Mouse (Mus musculus) liver, embryonic 11.5 days (tissue): Measurements from ENCODE around the gene Iqcj. TPM values are rescaled to one million over a fixed set of nuclear protein-coding genes. Genes with fewer than 3 reads are reported as not detected.

ENCODE experiments used
- ATAC-seq: fragments of 200-750 bp; cut with Nextera tagmentation; replicated peaks from 2 replicates; pipeline ENCODE4 v1.8.0; 2017; ENCODE audit warnings: moderate number of reproducible peaks, mild to moderate bottlenecking, moderate TSS enrichment, moderate library complexity; ENCODE audit not compliant: low FRiP score
- DNase-seq: peaks from one replicate; pipeline ENCODE4 v3.0.0-alpha.2; 2017; ENCODE audit warnings: low spot score
- H3K27ac ChIP-seq: fragments of 300-500 bp; sonication (generic); 2 replicates; pipeline ENCODE4 v1.5.1; 2014; ENCODE audit warnings: mild to moderate bottlenecking, low read depth, low read length, control low read depth
- H3K27me3 ChIP-seq: fragments of 300-500 bp; sonication (generic); replicated peaks from 2 replicates; pipeline ENCODE4 v1.6.1; 2014; ENCODE audit warnings: low read length, mixed read lengths; ENCODE audit not compliant: control insufficient read depth, insufficient read depth
- H3K36me3 ChIP-seq: fragments of 300-500 bp; sonication (generic); 2 replicates; pipeline ENCODE4 v1.6.1; 2014; ENCODE audit warnings: mild to moderate bottlenecking, low read length, moderate library complexity, mixed read lengths; ENCODE audit not compliant: control insufficient read depth, insufficient read depth
- H3K4me1 ChIP-seq: fragments of 300-500 bp; sonication (generic); replicated peaks from 2 replicates; pipeline ENCODE4 v1.6.1; 2014; ENCODE audit warnings: low read length, mixed read lengths; ENCODE audit not compliant: control insufficient read depth, insufficient read depth
- H3K4me2 ChIP-seq: fragments of 300-500 bp; sonication (generic); 2 replicates; pipeline ENCODE4 v1.6.1; 2014; ENCODE audit warnings: mild to moderate bottlenecking, control low read depth, moderate library complexity
- H3K4me3 ChIP-seq: fragments of 300-500 bp; sonication (generic); 2 replicates; pipeline ENCODE4 v1.5.1; 2014; ENCODE audit warnings: low read depth, low read length, control low read depth
- H3K9ac ChIP-seq: fragments of 300-500 bp; sonication (generic); 2 replicates; pipeline ENCODE4 v1.6.1; 2014; ENCODE audit warnings: low read depth, low read length, control low read depth
- H3K9me3 ChIP-seq: fragments of 300-500 bp; sonication (generic); 2 replicates; pipeline ENCODE4 v1.6.1; 2016; ENCODE audit warnings: low read length, inconsistent platforms, mixed read lengths; ENCODE audit not compliant: control insufficient read depth
- WGBS: fragments of 180-500 bp; shearing (Covaris S2); extraction: QIAGEN DNeasy Blood & Tissue Kit; methylation state at CpG from one replicate; pipeline ENCODE4 v1.1.7; 2014; 5-methylcytosine and 5-hydroxymethylcytosine counted together
- polyA plus RNA-seq: library from polyadenylated mRNA; unstranded; fragments of >200 nt; fragmentation: Nextera tagmentation; extraction: Ambion mirVana; gene quantifications from 2 replicates; pipeline ENCODE4 v1.2.1, GENCODE M21; 2014

The Iqcj gene
- not detected in 2 replicates for polyA plus RNA-seq

GRCm38 (mm10) chr3:67892026-67892705, at the start of gene Iqcj, which contains the start of gene Iqschfp:
Gene Iqcj (plus strand): TSS chr3:67892220.
Gene Iqschfp (plus strand): TSS chr3:67892232.
- no peak within 1 kb of the TSS for H3K9ac ChIP-seq
- 72% methylated on average over 15 of the region's 15 CpGs for WGBS
- H3K4me1 ChIP-seq = no peaks in the 10 kb centered on the region
- ATAC-seq (no peak), DNase-seq (no peak)
- no peaks in the 10 kb centered on the region for H3K27me3 ChIP-seq
- H3K27ac ChIP-seq = no peak within 1 kb of the TSS
- no peak within 1 kb of the TSS for H3K4me3 ChIP-seq
- H3K9me3 ChIP-seq = no peaks in the 10 kb centered on the region
- no peak within 1 kb of the TSS for H3K4me2 ChIP-seq
- H3K36me3 ChIP-seq = no peaks in the 10 kb centered on the region

- Histone ChIP-seq H3K9me3 (no peaks in the 10 kb centered on the region), H3K9ac (no peak overlapping the region), H3K4me1 (no peaks in the 10 kb centered on the region), H3K4me3 (no peak overlapping the region), H3K27ac (no peak overlapping the region), H3K36me3 (no peaks in the 10 kb centered on the region), H3K4me2 (no peak overlapping the region), H3K27me3 (no peaks in the 10 kb centered on the region)
- no peak for DNase-seq
- WGBS = 83% methylated on average over 5 of the region's 5 CpGs
- ATAC-seq = no peak
Measured at GRCm38 (mm10) chr3:67852397-67852796, 39.6 kb upstream of the Iqcj start.

GRCm38 (mm10) chr3:67861524-67861923, 30.5 kb upstream of the Iqcj start:
- Histone ChIP-seq H3K27me3 (no peaks in the 10 kb centered on the region), H3K27ac (no peak overlapping the region), H3K9me3 (no peaks in the 10 kb centered on the region), H3K36me3 (no peaks in the 10 kb centered on the region), H3K4me1 (no peaks in the 10 kb centered on the region), H3K4me2 (no peak overlapping the region), H3K9ac (no peak overlapping the region), H3K4me3 (no peak overlapping the region)
- no peak for ATAC-seq
- 80% methylated on average over 3 of the region's 3 CpGs for WGBS
- no peak for DNase-seq

- Histone ChIP-seq H3K4me1 (no peaks in the 10 kb centered on the region), H3K9ac (no peak overlapping the region), H3K4me2 (no peak overlapping the region), H3K4me3 (no peak overlapping the region), H3K9me3 (no peaks in the 10 kb centered on the region), H3K36me3 (no peaks in the 10 kb centered on the region), H3K27ac (no peak overlapping the region), H3K27me3 (no peaks in the 10 kb centered on the region)
- DNase-seq (no peak), ATAC-seq (no peak)
- WGBS = 77% methylated on average over 13 of the region's 13 CpGs
Measured at GRCm38 (mm10) chr3:67867420-67868065, 24.5 kb upstream of the Iqcj start.

- H3K9ac ChIP-seq = no peak overlapping the region
- H3K4me1 ChIP-seq = no peaks in the 10 kb centered on the region
- H3K9me3 ChIP-seq = no peaks in the 10 kb centered on the region
- WGBS = 79% methylated on average over 1 of the region's 1 CpGs
- H3K4me3 ChIP-seq = no peak overlapping the region
- H3K27me3 ChIP-seq = no peaks in the 10 kb centered on the region
- no peak overlapping the region for H3K4me2 ChIP-seq
- H3K36me3 ChIP-seq = no peaks in the 10 kb centered on the region
- no peak for DNase-seq
- no peak for ATAC-seq
- no peak overlapping the region for H3K27ac ChIP-seq
Measured at GRCm38 (mm10) chr3:67869424-67869823, 22.6 kb upstream of the Iqcj start.

DNA sequence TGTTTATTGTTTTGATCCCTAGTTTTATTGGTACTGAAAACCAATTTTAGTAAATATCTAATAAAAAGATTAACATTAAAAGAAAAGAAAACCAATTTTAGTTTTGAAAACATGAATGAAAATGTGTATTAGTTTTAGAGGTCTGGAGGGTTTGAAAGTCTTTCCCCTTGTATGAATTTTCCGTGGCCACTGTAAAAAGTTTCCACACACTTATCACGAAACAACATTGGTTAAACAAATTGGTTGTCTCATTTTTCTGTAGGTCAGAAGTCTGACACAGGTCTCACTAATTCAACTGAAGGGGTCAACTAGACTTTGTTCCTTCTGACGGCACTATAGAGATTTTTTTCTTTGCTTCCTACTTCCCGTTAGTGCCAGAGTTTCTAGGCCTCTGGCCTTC, 14.8 kb upstream of the Iqcj start:
- no peak overlapping the region for H3K4me2 ChIP-seq
- H3K27me3 ChIP-seq = no peaks in the 10 kb centered on the region
- H3K36me3 ChIP-seq = no peaks in the 10 kb centered on the region
- no peak for ATAC-seq
- H3K27ac ChIP-seq = no peak overlapping the region
- H3K4me1 ChIP-seq = no peaks in the 10 kb centered on the region
- H3K9ac ChIP-seq = no peak overlapping the region
- no peaks in the 10 kb centered on the region for H3K9me3 ChIP-seq
- WGBS = 71% methylated on average over 4 of the region's 4 CpGs
- DNase-seq = no peak
- no peak overlapping the region for H3K4me3 ChIP-seq

- no peak for DNase-seq
- ATAC-seq = no peak
- Histone ChIP-seq H3K27me3 (no peaks in the 10 kb centered on the region), H3K4me3 (no peak overlapping the region), H3K9me3 (no peaks in the 10 kb centered on the region), H3K27ac (no peak overlapping the region), H3K9ac (no peak overlapping the region), H3K4me1 (no peaks in the 10 kb centered on the region), H3K36me3 (no peaks in the 10 kb centered on the region), H3K4me2 (no peak overlapping the region)
- WGBS = 71% methylated on average over 3 of the region's 3 CpGs
Measured at GRCm38 (mm10) chr3:67884335-67884734, 7.7 kb upstream of the Iqcj start.

- Histone ChIP-seq H3K36me3 (no peaks in the 10 kb centered on the region), H3K4me2 (no peak overlapping the region), H3K27ac (no peak overlapping the region), H3K4me1 (no peaks in the 10 kb centered on the region), H3K27me3 (no peaks in the 10 kb centered on the region), H3K9me3 (no peaks in the 10 kb centered on the region), H3K4me3 (no peak overlapping the region), H3K9ac (no peak overlapping the region)
- no peak for DNase-seq
- no peak for ATAC-seq
- 80% methylated on average over 1 of the region's 1 CpGs for WGBS
Measured at GRCm38 (mm10) chr3:67886176-67886575, 5.8 kb upstream of the Iqcj start.

DNA sequence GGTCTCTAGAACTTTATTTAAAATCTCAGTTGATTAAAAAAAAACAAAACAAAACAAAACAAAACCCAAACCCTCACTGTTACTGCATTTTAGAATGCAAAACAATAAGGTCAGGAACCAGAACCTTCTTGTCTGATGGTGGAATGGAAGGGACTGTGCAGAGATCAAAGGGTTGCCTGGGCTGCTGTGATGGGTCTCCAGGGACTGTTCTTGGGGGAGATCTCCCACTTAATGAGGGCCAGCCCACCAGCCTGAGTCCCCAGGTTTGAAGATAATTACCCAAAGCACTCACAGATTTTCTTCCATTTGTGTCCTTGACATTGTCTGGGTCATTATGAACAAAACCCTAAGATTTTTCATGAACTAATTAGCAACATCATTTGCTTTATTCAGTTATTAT, 4.8 kb upstream of the Iqcj start:
- Histone ChIP-seq H3K9ac (no peak overlapping the region), H3K9me3 (no peaks in the 10 kb centered on the region), H3K4me3 (no peak overlapping the region), H3K36me3 (no peaks in the 10 kb centered on the region), H3K27ac (no peak overlapping the region), H3K27me3 (no peaks in the 10 kb centered on the region), H3K4me2 (no peak overlapping the region), H3K4me1 (no peaks in the 10 kb centered on the region)
- DNase-seq (no peak), ATAC-seq (no peak)
